Comparison of ENCODE assay signal across 27 mouse cellular contexts in the genomic region with DNA sequence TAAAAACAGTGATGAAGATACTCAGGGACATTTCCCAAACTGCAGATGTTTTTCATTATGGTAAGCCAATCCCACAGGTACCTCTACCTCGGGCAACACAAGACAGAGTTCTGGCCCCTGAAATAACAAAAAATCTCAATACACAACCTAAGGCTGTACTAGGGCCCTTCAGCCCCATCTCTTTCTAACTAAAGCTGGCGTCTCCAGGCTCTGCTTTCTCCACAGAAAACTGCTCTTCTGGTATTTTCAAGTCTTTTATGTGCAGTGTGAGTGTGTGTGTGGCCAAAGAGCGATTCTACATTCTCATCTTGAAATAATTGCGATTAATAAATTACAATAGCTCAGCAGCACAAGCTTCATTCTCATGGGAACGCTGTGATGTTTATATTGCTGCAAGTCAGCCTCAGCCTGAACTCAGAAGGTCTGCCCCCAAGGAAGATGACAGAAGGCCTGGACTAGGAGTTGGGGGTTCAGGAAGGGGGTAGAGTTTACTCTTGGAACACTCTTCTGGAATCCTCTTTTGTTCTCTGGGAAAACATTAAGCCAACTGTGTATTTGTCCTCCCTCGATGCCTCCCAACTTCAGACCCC.
DNase-seq lines count a peak whose midpoint lies in the region; ATAC-seq and TF ChIP-seq lines count a peak whose summit lies in the region.
"Had no signal": no experiment of that assay in that cellular context is flagged by ENCODE, and none has a peak within 500 bp of the region (broad histone marks: within the 10 kb centered on the region; RNA-seq: fewer than 3 reads in every experiment).

No protein-coding gene starts in this region.

- H3K4me1 ChIP-seq in kidney, embryonic 15.5 days, result peaks cover 19% of the 10 kb centered on the region
- no peaks in the 10 kb centered on the region for H3K4me1 ChIP-seq in kidney, adult 2 months (ENCODE audit: control insufficient read depth, insufficient read depth, low read length)
- H3K4me1 ChIP-seq in embryonic facial prominence, embryonic 11.5 days (ENCODE audit: control insufficient read depth, insufficient read depth, low read length), result peaks cover 3% of the 10 kb centered on the region; the same call in 1 of the 2 replicates
- H3K4me1 ChIP-seq in intestine, embryonic 15.5 days (replicated peaks), result no peaks in the 10 kb centered on the region; the same call in 1 of the 2 replicates
- H3K4me1 ChIP-seq: megakaryocyte, embryonic 14.5 days had no signal

- no peaks in the 10 kb centered on the region for H3K36me3 ChIP-seq in kidney, embryonic 15.5 days
- no peaks in the 10 kb centered on the region for H3K36me3 ChIP-seq in kidney, adult 2 months (ENCODE audit: control insufficient read depth, insufficient read depth, low read length)
- H3K36me3 ChIP-seq in embryonic facial prominence, embryonic 11.5 days (replicated peaks; ENCODE audit: control insufficient read depth, insufficient read depth, low read depth, low read length), result no peaks in the 10 kb centered on the region
- no peaks in the 10 kb centered on the region for H3K36me3 ChIP-seq in intestine, embryonic 15.5 days
- H3K36me3 ChIP-seq: embryonic facial prominence, embryonic 13.5 days; hindbrain, embryonic 12.5 days had no signal

- H3K9ac ChIP-seq in kidney, embryonic 15.5 days, result no peak overlapping the region
- H3K9ac ChIP-seq in embryonic facial prominence, embryonic 11.5 days (replicated peaks; ENCODE audit: low read length), result no peak overlapping the region
- H3K9ac ChIP-seq in intestine, embryonic 15.5 days, result no peak overlapping the region
- H3K9ac ChIP-seq: embryonic facial prominence, embryonic 13.5 days; hindbrain, embryonic 12.5 days had no signal

- 45% methylated on average over 6 of the region's 6 CpGs for WGBS in kidney, embryonic 15.5 days
- WGBS in kidney, adult 2 months, result 61% methylated on average over 6 of the region's 6 CpGs
- 54% methylated on average over 6 of the region's 6 CpGs for WGBS in embryonic facial prominence, embryonic 11.5 days
- WGBS in intestine, embryonic 15.5 days, result 43% methylated on average over 6 of the region's 6 CpGs

- H3K27me3 ChIP-seq in kidney, embryonic 15.5 days, result no peaks in the 10 kb centered on the region
- H3K27me3 ChIP-seq in kidney, adult 2 months (replicated peaks; ENCODE audit: control insufficient read depth, insufficient read depth, low read length), result no peaks in the 10 kb centered on the region
- H3K27me3 ChIP-seq in embryonic facial prominence, embryonic 11.5 days (ENCODE audit: control insufficient read depth, insufficient read depth, low read length), result no peaks in the 10 kb centered on the region
- H3K27me3 ChIP-seq in intestine, embryonic 15.5 days (replicated peaks), result no peaks in the 10 kb centered on the region
- H3K27me3 ChIP-seq: embryonic facial prominence, embryonic 13.5 days; hindbrain, embryonic 12.5 days; megakaryocyte, embryonic 14.5 days had no signal

- peak; percentile 76 for ATAC-seq in kidney, embryonic 15.5 days (replicated peaks; ENCODE audit: low FRiP score)
- no peak; the same call in 1 of the 2 replicates for ATAC-seq in embryonic facial prominence, embryonic 11.5 days (replicated peaks; ENCODE audit: insufficient number of reproducible peaks, low FRiP score, low TSS enrichment, low read depth)
- ATAC-seq in intestine, embryonic 15.5 days, result peak; percentile 55
- ATAC-seq: CD4-positive, CD25-positive, alpha-beta regulatory T cell, adult 4 months; forebrain, embryonic 16.5 days; hindbrain, postnatal 0 days had no signal

- H3K4me3 ChIP-seq in kidney, embryonic 15.5 days (replicated peaks), result no peak overlapping the region
- no peak overlapping the region for H3K4me3 ChIP-seq in kidney, adult 2 months (ENCODE audit: insufficient read depth, low read depth, low read length)
- no peak overlapping the region for H3K4me3 ChIP-seq in embryonic facial prominence, embryonic 11.5 days (ENCODE audit: low read depth, low read length)
- no peak overlapping the region for H3K4me3 ChIP-seq in intestine, embryonic 15.5 days (replicated peaks)
- H3K4me3 ChIP-seq: embryonic facial prominence, embryonic 13.5 days; erythroblast, embryonic 14.5 days; gastrocnemius, adult 2 months; hindbrain, embryonic 12.5 days; megakaryocyte, embryonic 14.5 days had no signal

- peak overlapping the region; percentile 86 for H3K27ac ChIP-seq in kidney, embryonic 15.5 days
- no peak overlapping the region for H3K27ac ChIP-seq in kidney, adult 2 months (ENCODE audit: insufficient read depth, low read depth, low read length)
- H3K27ac ChIP-seq in embryonic facial prominence, embryonic 11.5 days (replicated peaks; ENCODE audit: low read depth, low read length), result no peak overlapping the region; the same call in 1 of the 2 replicates
- 0 out of 2 replicates have a peak overlapping the region, but pooled peaks have one; percentile 32 for H3K27ac ChIP-seq in intestine, embryonic 15.5 days
- H3K27ac ChIP-seq: embryonic facial prominence, embryonic 13.5 days; gastrocnemius, adult 2 months; hindbrain, embryonic 12.5 days; hindbrain, postnatal 0 days had no signal

- no peak for TF ChIP-seq POLR2A in kidney, adult 2 months (IDR thresholded peaks at IDR 0.05; ENCODE audit: low read depth, low read length)

- no peak for TF ChIP-seq CTCF in kidney, adult 2 months (conservative IDR thresholded peaks at IDR 0.05; ENCODE audit: insufficient read depth, insufficient read length, low read depth, low read length)

- DNase-seq in kidney, adult 2 months, result no peak
- peak; percentile 44 to 56 for DNase-seq in kidney, postnatal 4 days
- no peak for DNase-seq in kidney, postnatal 25 days
- DNase-seq in embryonic facial prominence, embryonic 11.5 days (ENCODE audit: low spot score), result peak; percentile 23
- no peak for DNase-seq in testis, postnatal 10 days (ENCODE audit: low spot score)
- DNase-seq: adrenal gland, postnatal 14 days; cerebellum, adult 11 months; cerebellum, adult 9-11 months; gastrocnemius, adult 2 months; gastrocnemius, postnatal 36 days; heart, adult 18-20 months; heart, postnatal 36 days; layer of hippocampus, adult 9-11 months; lung, postnatal 4 days; midbrain, embryonic 14.5 days; retina, postnatal 1 day; right cerebral cortex, postnatal 14 days had no signal

- no peak overlapping the region for H3K4me2 ChIP-seq in kidney, embryonic 15.5 days
- no peak overlapping the region for H3K4me2 ChIP-seq in embryonic facial prominence, embryonic 11.5 days (ENCODE audit: low read depth, low read length)
- no peak overlapping the region for H3K4me2 ChIP-seq in intestine, embryonic 15.5 days (replicated peaks)
- H3K4me2 ChIP-seq: embryonic facial prominence, embryonic 13.5 days; heart, embryonic 11.5 days; hindbrain, embryonic 12.5 days had no signal

- H3K9me3 ChIP-seq in kidney, embryonic 15.5 days (replicated peaks), result no peaks in the 10 kb centered on the region
- H3K9me3 ChIP-seq in embryonic facial prominence, embryonic 11.5 days (replicated peaks; ENCODE audit: control insufficient read depth, low read length), result no peaks in the 10 kb centered on the region
- no peaks in the 10 kb centered on the region for H3K9me3 ChIP-seq in intestine, embryonic 15.5 days
- H3K9me3 ChIP-seq: embryonic facial prominence, embryonic 13.5 days; hindbrain, embryonic 12.5 days had no signal

Comparison
In these comparisons a context has a peak if more than half of its experiments do, and no peak if none do; other contexts are left out.
1. H3K27ac ChIP-seq: peak in kidney, embryonic 15.5 days (single experiment) and intestine, embryonic 15.5 days (single experiment); none in kidney, adult 2 months (single experiment) and embryonic facial prominence, embryonic 11.5 days (single experiment).
2. DNase-seq: peak in kidney, postnatal 4 days (2 of 2) and embryonic facial prominence, embryonic 11.5 days (single experiment); none in kidney, adult 2 months (single experiment), kidney, postnatal 25 days (0 of 2) and testis, postnatal 10 days (single experiment).